Mouse (Mus musculus) T-helper 1 cell (primary cell): ENCODE results near the gene Dhodh.

Source experiments
- in situ Hi-C: fragments of 300-600 bp; cut with MboI, MseI; formaldehyde crosslinking; loops from one replicate; pipeline ENCODE4 v1.15.1; 2025; ENCODE audit warnings: high pct_unique_total_duplicates

Dhodh gene

GRCm38 (mm10) chr8:109586972-109587504 is 21.4 kb downstream of the Dhodh start:
- in situ Hi-C loops, result no loop called here

DNA sequence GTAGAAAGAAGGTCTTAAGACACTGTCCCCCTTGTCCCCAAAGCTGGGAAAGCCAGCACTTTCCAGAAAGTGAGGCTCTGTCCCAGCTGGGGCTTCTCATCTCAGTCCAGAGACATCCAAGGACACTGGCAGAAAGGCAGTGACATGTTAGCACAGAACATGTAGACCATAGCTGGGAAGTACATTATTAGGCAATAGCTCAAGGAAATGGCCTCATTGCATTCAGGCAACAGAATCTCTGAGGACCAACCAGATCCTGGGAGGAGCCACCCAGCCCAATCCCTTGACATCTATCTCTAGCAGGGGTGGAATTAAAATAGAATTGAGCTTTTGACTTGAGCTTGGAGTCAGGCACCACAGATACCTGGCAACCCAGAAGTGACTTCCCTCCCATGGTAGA is 22.8 kb downstream of the Dhodh start:
- in situ Hi-C loops, result no loop called here

DNA sequence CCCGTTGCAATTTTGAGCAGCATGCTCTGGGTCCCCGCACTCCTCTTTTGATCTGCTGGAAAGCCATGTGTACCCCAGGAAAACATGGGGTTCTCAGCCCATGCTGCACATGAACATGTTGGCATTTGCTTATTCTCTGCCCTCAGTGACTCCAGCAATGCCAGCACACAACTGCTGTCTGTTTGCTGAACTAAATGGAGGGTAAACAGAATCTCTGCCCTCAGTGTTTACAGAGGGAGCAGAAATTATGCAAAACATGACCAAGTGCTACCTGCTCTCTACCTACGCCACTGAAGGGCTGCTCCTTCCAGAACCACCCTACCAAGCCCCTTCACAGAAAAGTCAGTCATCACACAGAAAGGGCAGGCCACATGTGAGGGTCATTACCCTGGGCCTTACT is 23.6 kb downstream of the Dhodh start:
- in situ Hi-C loops, result no loop called here

GRCm38 (mm10) chr8:109584293-109584692 is 24.2 kb downstream of the Dhodh start:
- in situ Hi-C loops, result no loop called here

DNA sequence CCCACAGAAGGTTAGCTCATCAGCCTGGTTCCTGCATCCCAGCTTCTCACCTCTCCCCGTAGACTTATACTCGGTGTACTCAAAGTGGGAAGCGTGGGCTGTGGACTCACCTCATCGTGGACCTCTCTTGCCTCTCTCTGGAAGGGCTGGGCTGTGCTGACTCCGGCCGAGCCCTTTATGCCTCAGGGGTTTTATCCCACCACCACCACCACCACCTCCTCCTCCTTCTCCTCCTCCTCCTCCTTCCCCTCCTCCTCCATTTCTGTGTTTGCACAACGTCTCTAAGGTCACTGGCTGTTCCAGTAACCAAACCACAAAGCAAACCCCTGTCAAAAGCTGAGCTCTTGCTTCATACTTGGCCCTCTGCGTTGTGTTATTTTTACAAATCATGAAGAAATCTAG is 29.6 kb downstream of the Dhodh start, which contains the start of gene Hp:
Gene Hp (minus strand): TSS at position 273 of the 402 bp plus-strand sequence.
- in situ Hi-C loops, result no loop called here

GRCm38 (mm10) chr8:109576311-109576710 is 32.2 kb downstream of the Dhodh start:
- in situ Hi-C loops, result no loop called here

- in situ Hi-C loops, result loop anchor here (25.0 kb wide), 1 partner anchor 1984 kb away; the partner anchor contains the start of gene Psmd7
Measured at GRCm38 (mm10) chr8:109571139-109571538, 37.3 kb downstream of the Dhodh start.

GRCm38 (mm10) chr8:109565498-109566333 is 42.8 kb downstream of the Dhodh start, which contains the start of the genes Dhx38 and Txnl4b:
Dhx38 (minus strand) TSS chr8:109565861.
Txnl4b (plus strand) TSS chr8:109565892.
- in situ Hi-C loops, result loop anchor here (5.0 to 25.0 kb wide), 2 partner anchors 42 to 1978 kb away; partner anchors contain the start of genes Dhodh and Psmd7

GRCm38 (mm10) chr8:109564766-109565165 is 43.7 kb downstream of the Dhodh start:
- in situ Hi-C loops, result loop anchor here (5.0 to 25.0 kb wide), 2 partner anchors 43 to 1977 kb away; partner anchors contain the start of genes Dhodh and Psmd7

- in situ Hi-C loops, result loop anchor here (25.0 kb wide), 1 partner anchor 1977 kb away; the partner anchor contains the start of gene Psmd7
Measured at GRCm38 (mm10) chr8:109563881-109564280, 44.6 kb downstream of the Dhodh start.

GRCm38 (mm10) chr8:109551663-109552062 is 56.8 kb downstream of the Dhodh start:
- in situ Hi-C loops, result loop anchor here (25.0 kb wide), 1 partner anchor 1964 kb away; the partner anchor contains the start of gene Psmd7

- in situ Hi-C loops, result no loop called here
Measured at GRCm38 (mm10) chr8:109544049-109544448, 64.4 kb downstream of the Dhodh start.

DNA sequence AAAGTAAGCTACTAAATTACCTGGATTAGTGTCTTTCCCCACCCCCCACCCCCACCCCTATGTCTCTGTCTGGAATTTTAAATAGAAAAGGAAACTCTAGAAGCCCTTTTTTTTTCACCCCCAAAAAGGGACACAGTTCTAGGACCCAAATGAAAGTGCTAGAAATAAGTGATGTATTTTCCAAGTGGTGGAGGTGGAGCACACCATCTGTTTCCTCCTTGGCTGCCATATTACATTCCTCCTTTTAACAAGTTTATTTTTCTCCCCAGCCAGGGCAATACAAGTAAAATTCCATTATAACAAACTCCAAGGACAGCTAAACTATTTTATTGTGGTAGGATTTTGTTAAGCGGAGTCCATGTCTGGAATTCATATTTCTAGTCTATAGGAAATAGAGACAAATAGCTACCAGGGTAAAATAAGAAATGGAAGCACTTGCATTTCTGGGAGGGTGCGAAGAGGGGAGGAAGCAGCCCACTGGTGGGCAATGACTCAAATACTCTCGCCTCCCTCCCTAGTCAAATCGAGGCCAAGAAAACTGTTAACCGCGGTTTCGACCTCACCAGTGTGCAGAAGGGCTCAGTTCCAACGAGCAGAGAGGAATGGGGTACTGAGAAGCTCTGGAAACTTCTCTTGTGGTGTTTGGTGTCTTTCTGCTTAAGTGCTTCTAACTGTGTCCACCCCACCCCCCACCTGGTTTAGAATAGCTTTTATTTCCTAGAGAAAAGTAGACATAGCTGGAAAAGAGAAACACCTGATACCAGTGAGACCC is 65.5 kb downstream of the Dhodh start:
- in situ Hi-C loops, result no loop called here

GRCm38 (mm10) chr8:109542165-109542564 is 66.3 kb downstream of the Dhodh start:
- in situ Hi-C loops, result no loop called here
